Mouse (Mus musculus) lung, adult 2 months (tissue): ENCODE measurements at regions not wholly inside any gene's neighbourhood (a gene's known extent, or its start where the extent isn't known, plus 50 kb on each side); places are given as distances from the start of the nearest gene placed in this dataset.

ENCODE experiments used
- DNase-seq: peaks from one replicate; pipeline ENCODE4 v3.0.0; 2022
- H3K4me1 ChIP-seq: fragments of 200-500 bp; 2 replicates; pipeline ENCODE4 v1.6.1; 2011; ENCODE audit warnings: low read length; ENCODE audit not compliant: control insufficient read depth, insufficient read depth
- H3K4me3 ChIP-seq: fragments of 200-500 bp; replicated peaks from 2 replicates; pipeline ENCODE3; 2011; ENCODE audit warnings: low read depth, mild to moderate bottlenecking, control low read depth, low read length; ENCODE audit errors: extremely low read depth
- CTCF ChIP-seq: fragments of 200-500 bp; IDR thresholded peaks from 2 replicates; pipeline ENCODE4 v1.5.1; 2011; ENCODE audit warnings: mild to moderate bottlenecking, low read length, control low read depth; ENCODE audit not compliant: insufficient read depth
- POLR2A ChIP-seq: fragments of 200-500 bp; IDR thresholded peaks from 2 replicates; pipeline ENCODE4 v1.6.1; 2011; ENCODE audit warnings: low read depth, mild to moderate bottlenecking, control low read depth, low read length, borderline replicate concordance; ENCODE audit errors: extremely low read depth
- WGBS: fragments of 180-500 bp; shearing (Covaris S2); methylation state at CpG from one replicate; pipeline ENCODE4 v1.1.7; 2018; 5-methylcytosine and 5-hydroxymethylcytosine counted together

- TF ChIP-seq POLR2A (no peak), CTCF (no peak)
- DNase-seq: no peak
- no peaks in the 10 kb centered on the region for H3K4me1 ChIP-seq
- no peak overlapping the region for H3K4me3 ChIP-seq
- 54% methylated on average over 17 of the region's 17 CpGs for WGBS
Observed at GRCm38 (mm10) chr10:126748696-126749466, 152.3 kb downstream of the Atp23 start.

DNA sequence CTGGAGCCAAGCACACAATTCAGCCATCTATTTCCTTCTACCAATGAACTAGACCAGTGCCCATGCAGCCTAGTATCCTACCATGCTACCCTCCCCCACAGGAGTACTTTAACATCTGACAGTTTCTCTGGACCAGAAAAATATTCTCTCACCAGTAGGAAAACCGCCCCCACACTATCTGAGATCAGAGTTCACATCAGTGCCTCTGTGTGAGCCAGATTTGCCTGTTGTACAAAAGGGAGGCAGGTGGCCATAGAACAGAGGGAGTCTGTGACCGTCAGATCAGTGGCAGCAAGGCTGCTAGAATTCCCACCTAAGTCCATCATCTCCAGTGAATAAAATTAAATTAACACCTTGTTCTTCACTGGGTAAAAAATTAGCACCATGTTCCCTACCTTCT lies 166.5 kb downstream of the Atp23 start:
- no peak for DNase-seq
- TF ChIP-seq CTCF (no peak), POLR2A (no peak)
- WGBS: 65% methylated on average over 2 of the region's 2 CpGs
- Histone ChIP-seq H3K4me1 (no peaks in the 10 kb centered on the region), H3K4me3 (no peak overlapping the region)

DNA sequence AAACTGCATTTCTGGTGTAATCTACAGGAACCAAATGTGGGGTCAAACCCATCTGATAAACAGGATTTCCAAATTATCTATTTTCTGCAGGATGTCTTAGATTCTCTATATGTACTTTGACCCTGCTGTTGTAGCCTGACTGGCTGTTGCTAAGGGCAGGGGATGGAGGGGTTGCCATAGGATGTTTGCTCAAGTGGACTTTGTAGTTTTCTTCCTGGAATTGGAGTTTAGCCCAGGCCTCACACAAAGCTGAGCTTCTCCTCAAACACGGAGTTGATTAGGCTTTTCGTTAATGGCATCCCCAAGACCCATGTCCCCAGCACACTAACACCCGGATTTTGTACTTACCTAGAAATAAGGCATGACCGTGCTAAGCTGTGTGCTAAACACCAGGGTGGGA lies 173.3 kb downstream of the Atp23 start:
- DNase-seq: no peak
- 79% methylated on average over 4 of the region's 4 CpGs for WGBS
- H3K4me1 ChIP-seq: no peaks in the 10 kb centered on the region
- TF ChIP-seq POLR2A (no peak), CTCF (no peak)
- H3K4me3 ChIP-seq: no peak overlapping the region

GRCm38 (mm10) chr10:126717961-126718360 lies 183.2 kb downstream of the Atp23 start:
- DNase-seq: no peak
- Histone ChIP-seq H3K4me1 (no peaks in the 10 kb centered on the region), H3K4me3 (no peak overlapping the region)
- WGBS: 30% methylated on average over 2 of the region's 2 CpGs
- TF ChIP-seq CTCF (no peak), POLR2A (no peak)

- H3K4me1 ChIP-seq: no peaks in the 10 kb centered on the region
- WGBS: 15% methylated on average over 3 of the region's 3 CpGs
- no peak for TF ChIP-seq CTCF
- no peak for TF ChIP-seq POLR2A
- no peak for DNase-seq
- H3K4me3 ChIP-seq: no peak overlapping the region
Observed at GRCm38 (mm10) chr10:126711758-126712157, 189.4 kb downstream of the Atp23 start.

DNA sequence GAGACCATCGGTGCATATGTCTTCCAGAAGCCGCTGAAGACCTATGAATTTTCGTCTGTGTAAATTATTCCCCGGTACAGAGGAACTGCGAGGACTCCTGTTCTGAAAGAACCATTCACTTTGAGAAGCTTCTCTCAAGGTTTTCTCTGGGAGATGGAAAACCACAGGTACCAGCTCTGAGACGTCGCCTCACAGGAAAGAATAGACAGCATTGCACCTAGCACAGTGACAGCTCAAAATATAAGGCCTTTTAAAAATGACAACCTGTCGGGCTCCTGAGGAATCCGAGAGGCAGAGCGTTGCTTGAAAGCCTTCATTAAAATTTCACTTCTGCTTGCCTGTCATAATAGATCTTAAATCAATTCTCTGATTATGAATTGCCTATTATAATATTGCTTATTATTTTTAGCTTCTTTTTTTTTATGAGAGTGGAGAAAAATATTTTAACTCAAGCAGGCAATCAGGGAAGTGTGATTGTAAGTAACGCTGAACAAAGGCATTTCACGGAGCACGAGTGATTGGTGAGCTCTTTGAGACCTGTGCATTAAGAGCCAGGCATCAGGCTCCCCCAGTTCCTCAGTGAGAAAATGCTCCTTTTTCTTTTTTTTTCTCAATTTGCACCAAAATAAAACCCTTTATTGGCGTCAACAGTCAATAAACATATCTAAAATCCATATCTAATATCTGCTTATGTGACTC lies 191.8 kb downstream of the Atp23 start:
- no peaks in the 10 kb centered on the region for H3K4me1 ChIP-seq
- DNase-seq: no peak
- no peak overlapping the region for H3K4me3 ChIP-seq
- WGBS: 75% methylated on average over 14 of the region's 14 CpGs
- TF ChIP-seq CTCF (no peak), POLR2A (no peak)

DNA sequence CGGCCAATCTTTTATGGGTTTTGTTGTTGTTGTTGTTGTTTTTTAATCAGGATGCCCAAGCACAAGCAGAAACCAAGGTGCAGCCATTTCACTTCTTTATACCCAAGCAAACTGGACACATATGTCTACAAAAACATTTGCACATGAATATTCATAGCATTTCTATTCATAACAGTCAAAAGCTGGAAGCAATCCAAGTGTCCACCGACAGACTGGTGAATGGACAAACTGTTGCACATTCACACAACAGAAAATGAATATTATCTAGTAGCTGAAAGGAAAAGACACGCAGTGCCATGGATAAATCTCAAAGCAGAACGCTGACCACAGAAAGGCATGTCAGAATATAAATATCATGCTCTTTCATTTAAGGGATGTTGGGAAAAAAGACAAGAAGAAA lies 192.4 kb downstream of the Atp23 start:
- DNase-seq: no peak
- TF ChIP-seq POLR2A (no peak), CTCF (no peak)
- WGBS: 55% methylated on average over 4 of the region's 4 CpGs
- H3K4me3 ChIP-seq: no peak overlapping the region
- H3K4me1 ChIP-seq: no peaks in the 10 kb centered on the region

- DNase-seq: no peak
- H3K4me3 ChIP-seq: no peak overlapping the region
- TF ChIP-seq CTCF (no peak), POLR2A (no peak)
- no peaks in the 10 kb centered on the region for H3K4me1 ChIP-seq
- WGBS: 67% methylated on average over 4 of the region's 4 CpGs
Observed at GRCm38 (mm10) chr10:126708215-126708614, 192.9 kb downstream of the Atp23 start.

DNA sequence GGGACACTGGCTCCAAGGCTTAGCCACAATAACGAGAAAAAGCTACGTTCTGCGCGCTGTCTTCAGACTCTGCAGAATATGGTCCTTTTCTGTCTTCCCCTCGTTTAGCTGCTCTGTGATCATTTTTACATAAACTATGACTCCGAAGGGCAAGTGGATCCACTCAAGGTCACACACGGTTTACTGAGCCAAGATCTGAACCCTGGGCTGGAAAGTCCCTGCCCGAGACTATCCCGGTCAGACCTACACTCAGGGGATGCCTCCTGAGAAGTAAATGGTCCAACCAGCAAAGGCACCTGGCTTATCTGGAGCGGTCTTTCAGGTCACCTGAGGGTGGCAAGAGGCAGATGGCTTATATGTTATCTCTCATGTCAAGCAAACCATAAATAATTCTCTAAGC lies 204.1 kb downstream of the Atp23 start:
- no peak for TF ChIP-seq POLR2A
- TF ChIP-seq CTCF: no peak

More for the DNA sequence above, 204.1 kb downstream of the Atp23 start:
- 69% methylated on average over 10 of the region's 10 CpGs for WGBS
- H3K4me1 ChIP-seq: no peaks in the 10 kb centered on the region
- DNase-seq: no peak
- no peak overlapping the region for H3K4me3 ChIP-seq
